Mouse (Mus musculus): ENCODE data around the gene Hist1h4m. TPM values are rescaled to one million over a fixed set of nuclear protein-coding genes. Genes with fewer than 3 reads are reported as not detected.
"Not testable (repeated sequence)": the region's sequence is repeated elsewhere in the genome, so short reads cannot be mapped to it uniquely, and the experiment has no call there.

The Hist1h4m gene
- total and polyA plus RNA-seq, 3 experiments: 1.6 to 18.2 (median 12.8) TPM

DNA sequence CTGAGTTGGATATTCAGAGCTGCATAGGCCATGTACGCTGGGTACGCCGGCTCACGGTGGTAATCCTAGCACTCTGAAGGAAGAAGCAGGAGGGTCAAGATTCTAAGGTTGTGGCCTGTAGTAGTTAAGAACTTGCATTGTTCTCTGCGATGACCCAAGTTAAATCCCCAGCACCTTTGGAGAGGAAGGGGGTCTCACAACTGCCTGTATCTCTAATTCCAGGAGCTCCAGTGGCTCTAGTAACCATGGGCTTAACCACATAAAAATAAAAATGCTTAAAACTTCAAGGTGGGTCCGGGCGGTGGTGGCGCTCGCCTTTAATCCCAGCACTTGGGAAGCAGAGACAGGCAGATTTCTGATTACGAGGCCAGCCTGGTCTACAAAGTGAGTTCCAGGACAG lies 18.8 kb downstream of the Hist1h4m start:
- H3K4me1 ChIP-seq (ENCODE audit: control insufficient read depth in 1 of 2, insufficient read depth in 2 of 2): peaks cover 0 to 39% of the 10 kb centered on the region in 2 experiments; a peak in 2 of 4 replicates
- H3K9ac ChIP-seq (ENCODE audit: insufficient read depth, low read depth): no peak overlapping the region; the same call in 1 of the 2 replicates

DNA sequence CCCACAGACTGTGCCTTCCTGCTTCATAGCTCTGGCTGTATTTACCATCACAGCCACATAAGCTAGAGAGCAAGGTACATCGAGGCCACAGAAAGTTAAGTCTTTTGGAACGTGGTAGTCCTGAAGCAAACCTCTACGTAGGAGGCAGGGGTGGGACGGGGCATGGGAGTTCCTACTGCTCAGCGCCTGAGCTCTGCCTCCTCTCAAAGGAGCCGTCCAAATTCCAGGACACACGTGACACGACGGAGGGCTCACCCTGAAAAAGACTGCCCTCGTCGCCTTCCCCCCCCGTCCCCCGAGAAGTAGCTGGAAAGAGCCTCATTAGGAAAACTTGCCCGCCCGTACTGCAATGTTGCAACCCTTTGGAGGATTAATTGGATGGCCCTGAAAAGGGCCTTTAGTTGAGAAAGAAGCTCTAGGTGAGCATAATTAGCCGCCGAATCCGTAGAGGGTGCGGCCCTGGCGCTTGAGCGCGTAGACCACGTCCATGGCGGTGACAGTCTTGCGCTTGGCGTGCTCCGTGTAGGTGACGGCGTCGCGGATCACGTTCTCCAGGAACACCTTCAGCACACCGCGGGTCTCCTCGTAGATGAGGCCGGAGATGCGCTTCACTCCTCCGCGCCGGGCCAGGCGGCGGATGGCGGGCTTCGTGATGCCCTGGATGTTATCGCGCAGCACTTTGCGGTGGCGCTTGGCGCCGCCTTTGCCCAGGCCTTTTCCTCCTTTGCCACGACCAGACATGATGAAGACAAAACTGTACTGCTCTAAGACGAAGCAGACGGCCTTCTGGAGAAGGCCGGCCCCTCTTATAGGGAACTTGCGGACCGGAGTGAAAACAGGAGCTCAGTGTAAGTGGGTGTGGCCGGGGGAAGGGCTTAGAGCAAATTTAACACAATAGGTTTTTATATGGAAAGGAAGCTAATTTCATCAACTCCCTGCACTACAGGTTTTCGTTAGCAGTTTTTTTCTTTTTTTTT lies 20.2 kb downstream of the Hist1h4m start, which contains the start of gene Hist1h4n:
Gene Hist1h4n, minus strand, starts transcription at position 779 of the 977 bp plus-strand sequence.
- H3K9me3 ChIP-seq (replicated peaks; ENCODE audit: low read length); H3K4me2 ChIP-seq (ENCODE audit: insufficient read depth, low read depth, poor library complexity, severe bottlenecking); H3K36me3 ChIP-seq (replicated peaks in 1 of 2; ENCODE audit: control insufficient read depth in 1 of 2, insufficient read depth in 1 of 2, low read length in 1 of 2); DNase-seq (ENCODE audit: extremely low read depth); H3K9ac ChIP-seq (ENCODE audit: insufficient read depth, low read depth); H3K27me3 ChIP-seq (replicated peaks); H3K4me3 ChIP-seq (replicated peaks in 1 of 3; ENCODE audit: low read depth in 2 of 3, low read length in 2 of 3, poor library complexity in 1 of 3); H3K79me2 ChIP-seq (replicated peaks; ENCODE audit: control insufficient read depth, extremely low read depth, insufficient read depth, poor library complexity, severe bottlenecking); dilution Hi-C loops (cut with MboI; ENCODE audit: extremely low pct_ligation_motif_present, extremely low pct_unique_long_range_greater_than_20kb, low sequenced_read_pairs); in situ Hi-C loops (cut with MboI; ENCODE audit: low pct_ligation_motif_present, low pct_unique_long_range_greater_than_20kb, low sequenced_read_pairs): not testable (repeated sequence)
- Histone ChIP-seq H3K4me1 (ENCODE audit: control insufficient read depth in 1 of 2, insufficient read depth in 2 of 2) (peaks cover 0 to 30% of the 10 kb centered on the region in 2 experiments; a peak in 2 of 4 replicates), H3K27ac (ENCODE audit: insufficient read depth, low read depth) (peak within 1 kb of the TSS; percentile 48; the same call in 1 of the 2 replicates)
- TF ChIP-seq POLR2A (IDR thresholded peaks at IDR 0.05; ENCODE audit: low read depth, low read length) (peak; percentile 48), NELFE (IDR thresholded peaks at IDR 0.05; ENCODE audit: low read depth, low read length) (peak; percentile 52), ZMIZ1 (IDR thresholded peaks at IDR 0.05; ENCODE audit: low read depth, low read length) (peak; percentile 53), TBP (conservative IDR thresholded peaks at IDR 0.05; ENCODE audit: low read depth, low read length) (peak; percentile 52; the same call in 1 of the 2 replicates)

More for the DNA sequence above, 18.8 kb downstream of the Hist1h4m start:
- no peak for DNase-seq (ENCODE audit: extremely low read depth)
- H3K27ac ChIP-seq (ENCODE audit: insufficient read depth, low read depth): no peak overlapping the region
- no peaks in the 10 kb centered on the region for H3K27me3 ChIP-seq (replicated peaks)
- H3K4me2 ChIP-seq (ENCODE audit: insufficient read depth, low read depth, poor library complexity, severe bottlenecking): no peak overlapping the region
- no peak overlapping the region for H3K4me3 ChIP-seq (replicated peaks in 1 of 3; ENCODE audit: low read depth in 2 of 3, low read length in 2 of 3, poor library complexity in 1 of 3)
- peaks cover 0 to 4% of the 10 kb centered on the region in 2 experiments for H3K36me3 ChIP-seq (replicated peaks in 1 of 2; ENCODE audit: control insufficient read depth in 1 of 2, insufficient read depth in 1 of 2, low read length in 1 of 2)
- dilution Hi-C loops (cut with MboI; ENCODE audit: extremely low pct_ligation_motif_present, extremely low pct_unique_long_range_greater_than_20kb, low sequenced_read_pairs) (no loop called here), in situ Hi-C loops (cut with MboI; ENCODE audit: low pct_ligation_motif_present, low pct_unique_long_range_greater_than_20kb, low sequenced_read_pairs) (no loop called here)
- TF ChIP-seq UBTF (IDR thresholded peaks at IDR 0.05; ENCODE audit: low read depth, low read length) (no peak), CHD1 (IDR thresholded peaks at IDR 0.05; ENCODE audit: low read depth, low read length) (no peak), MAFK (IDR thresholded peaks at IDR 0.05; ENCODE audit: insufficient replicate concordance, low read length) (no peak), PAX5 (IDR thresholded peaks at IDR 0.05; ENCODE audit: low read length) (no peak), JUN (IDR thresholded peaks at IDR 0.05; ENCODE audit: insufficient read depth, low read depth, low read length) (no peak), NRF1 (IDR thresholded peaks at IDR 0.05; ENCODE audit: low read depth, low read length) (no peak), KAT2A (IDR thresholded peaks at IDR 0.05; ENCODE audit: insufficient replicate concordance, low read length) (no peak), ZKSCAN1 (IDR thresholded peaks at IDR 0.05; ENCODE audit: borderline replicate concordance, low read depth, low read length) (no peak), TCF12 (IDR thresholded peaks at IDR 0.05; ENCODE audit: low read depth, low read length) (no peak), ZNF384 (IDR thresholded peaks at IDR 0.05; ENCODE audit: low read depth, low read length) (no peak), EP300 (IDR thresholded peaks at IDR 0.05; ENCODE audit: low read length) (no peak), USF2 (conservative IDR thresholded peaks at IDR 0.05; ENCODE audit: low read depth, low read length) (no peak), MAX (IDR thresholded peaks at IDR 0.05; ENCODE audit: low read length) (no peak)
- H3K79me2 ChIP-seq (replicated peaks; ENCODE audit: control insufficient read depth, extremely low read depth, insufficient read depth, poor library complexity, severe bottlenecking): no peaks in the 10 kb centered on the region
- H3K9me3 ChIP-seq (replicated peaks; ENCODE audit: low read length): no peaks in the 10 kb centered on the region

DNA sequence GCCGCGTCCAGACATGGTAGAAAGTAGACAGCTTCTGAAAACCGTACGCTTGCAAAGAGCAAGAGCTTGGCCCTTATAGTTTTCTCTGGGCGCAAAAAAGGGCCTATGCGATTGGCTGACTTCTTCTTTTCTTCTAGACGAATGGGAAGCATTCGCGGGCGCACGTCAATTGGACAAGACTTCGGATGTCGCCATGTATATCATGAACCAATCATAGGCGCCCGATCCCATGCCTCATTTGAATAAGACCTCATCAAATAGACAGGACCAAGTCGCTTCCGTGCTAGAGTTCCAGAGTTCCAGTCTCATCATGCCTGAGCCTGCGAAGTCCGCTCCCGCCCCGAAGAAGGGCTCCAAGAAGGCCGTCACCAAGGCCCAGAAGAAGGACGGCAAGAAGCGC lies 21.9 kb downstream of the Hist1h4m start, which contains the start of the genes Hist1h2ap and Hist1h2br:
Gene Hist1h2ap, minus strand, starts transcription at position 47 of the 400 bp plus-strand sequence.
Gene Hist1h2br, plus strand, starts transcription at position 283 of the 400 bp plus-strand sequence.
- peaks cover 0 to 18% of the 10 kb centered on the region in 2 experiments; a peak in 2 of 4 replicates for H3K4me1 ChIP-seq (ENCODE audit: control insufficient read depth in 1 of 2, insufficient read depth in 2 of 2)
- dilution Hi-C loops (cut with MboI; ENCODE audit: extremely low pct_ligation_motif_present, extremely low pct_unique_long_range_greater_than_20kb, low sequenced_read_pairs); H3K27me3 ChIP-seq (replicated peaks); H3K27ac ChIP-seq (ENCODE audit: insufficient read depth, low read depth); in situ Hi-C loops (cut with MboI; ENCODE audit: low pct_ligation_motif_present, low pct_unique_long_range_greater_than_20kb, low sequenced_read_pairs); H3K9me3 ChIP-seq (replicated peaks; ENCODE audit: low read length); H3K4me2 ChIP-seq (ENCODE audit: insufficient read depth, low read depth, poor library complexity, severe bottlenecking); H3K79me2 ChIP-seq (replicated peaks; ENCODE audit: control insufficient read depth, extremely low read depth, insufficient read depth, poor library complexity, severe bottlenecking); DNase-seq (ENCODE audit: extremely low read depth); H3K9ac ChIP-seq (ENCODE audit: insufficient read depth, low read depth); H3K36me3 ChIP-seq (replicated peaks in 1 of 2; ENCODE audit: control insufficient read depth in 1 of 2, insufficient read depth in 1 of 2, low read length in 1 of 2); H3K4me3 ChIP-seq (replicated peaks in 1 of 3; ENCODE audit: low read depth in 2 of 3, low read length in 2 of 3, poor library complexity in 1 of 3): not testable (repeated sequence)

GRCm38 (mm10) chr13:21840508-21840907 lies 29.0 kb downstream of the Hist1h4m start:
- H3K9me3 ChIP-seq (replicated peaks; ENCODE audit: low read length); dilution Hi-C loops (cut with MboI; ENCODE audit: extremely low pct_ligation_motif_present, extremely low pct_unique_long_range_greater_than_20kb, low sequenced_read_pairs); DNase-seq (ENCODE audit: extremely low read depth); H3K4me3 ChIP-seq (replicated peaks in 1 of 3; ENCODE audit: low read depth in 2 of 3, low read length in 2 of 3, poor library complexity in 1 of 3); H3K4me2 ChIP-seq (ENCODE audit: insufficient read depth, low read depth, poor library complexity, severe bottlenecking); H3K79me2 ChIP-seq (replicated peaks; ENCODE audit: control insufficient read depth, extremely low read depth, insufficient read depth, poor library complexity, severe bottlenecking); H3K4me1 ChIP-seq (ENCODE audit: control insufficient read depth in 1 of 2, insufficient read depth in 2 of 2); H3K27me3 ChIP-seq (replicated peaks); in situ Hi-C loops (cut with MboI; ENCODE audit: low pct_ligation_motif_present, low pct_unique_long_range_greater_than_20kb, low sequenced_read_pairs); H3K27ac ChIP-seq (ENCODE audit: insufficient read depth, low read depth); H3K36me3 ChIP-seq (replicated peaks in 1 of 2; ENCODE audit: control insufficient read depth in 1 of 2, insufficient read depth in 1 of 2, low read length in 1 of 2); H3K9ac ChIP-seq (ENCODE audit: insufficient read depth, low read depth): not testable (repeated sequence)
